Mouse (Mus musculus) lung, postnatal 0 days (tissue): ENCODE data around the gene Ccnd1.

Experiments
- CTCF ChIP-seq: IDR thresholded peaks from 2 replicates; pipeline ENCODE4 v1.5.1; 2016; ENCODE audit warnings: antibody characterized with exemption, mild to moderate bottlenecking
- EP300 ChIP-seq: IDR thresholded peaks from 2 replicates; pipeline ENCODE4 v1.6.1; 2016; ENCODE audit warnings: antibody characterized with exemption, mild to moderate bottlenecking, control low read depth

- no peak for TF ChIP-seq CTCF
- no peak for TF ChIP-seq EP300
Measured at GRCm38 (mm10) chr7:144936311-144936880, 3.3 kb downstream of the Ccnd1 start.
